Mouse (Mus musculus) MEL (cell line): ENCODE results near the gene Fbxw2.

Source experiments
- CHD1 ChIP-seq: IDR thresholded peaks from 2 replicates; pipeline ENCODE4 v1.6.1; 2012; ENCODE audit warnings: low read depth, mild to moderate bottlenecking, inconsistent platforms, low read length, improper control_type of control experiment
- CHD2 ChIP-seq: IDR thresholded peaks from 2 replicates; pipeline ENCODE4 v1.6.1; 2011; ENCODE audit warnings: low read length, improper control_type of control experiment
- E2F4 ChIP-seq: IDR thresholded peaks from 2 replicates; pipeline ENCODE4 v1.6.1; 2011; ENCODE audit warnings: low read depth, low read length, improper control_type of control experiment, borderline replicate concordance
- GATA1 ChIP-seq: IDR thresholded peaks from 2 replicates; pipeline ENCODE4 v1.6.1; 2011; ENCODE audit warnings: low read depth, low read length, improper control_type of control experiment
- MYC ChIP-seq: IDR thresholded peaks from 2 replicates; pipeline ENCODE4 v1.6.1; 2011; ENCODE audit warnings: low read depth, mild to moderate bottlenecking, low read length, improper control_type of control experiment, moderate library complexity
- POLR2A ChIP-seq, 2 experiments: IDR thresholded peaks; 2 replicates each; pipeline ENCODE4 v1.6.1; 2011 to 2012; ENCODE audit warnings: low read length in 2 of 2, mild to moderate bottlenecking in 2 of 2, control low read depth in 1 of 2, improper control_type of control experiment in 1 of 2, low read depth in 1 of 2, moderate library complexity in 1 of 2; ENCODE audit not compliant: control insufficient read depth in 1 of 2, insufficient read depth in 1 of 2, poor library complexity in 1 of 2
- TAL1 ChIP-seq: IDR thresholded peaks from 2 replicates; pipeline ENCODE4 v1.6.1; 2012; ENCODE audit warnings: mild to moderate bottlenecking, inconsistent platforms, low read length, moderate library complexity, mixed read lengths
- USF1 ChIP-seq: IDR thresholded peaks from 2 replicates; pipeline ENCODE4 v1.6.1; 2014; ENCODE audit warnings: low read depth, mild to moderate bottlenecking, inconsistent platforms, low read length, improper control_type of control experiment, moderate library complexity

DNA sequence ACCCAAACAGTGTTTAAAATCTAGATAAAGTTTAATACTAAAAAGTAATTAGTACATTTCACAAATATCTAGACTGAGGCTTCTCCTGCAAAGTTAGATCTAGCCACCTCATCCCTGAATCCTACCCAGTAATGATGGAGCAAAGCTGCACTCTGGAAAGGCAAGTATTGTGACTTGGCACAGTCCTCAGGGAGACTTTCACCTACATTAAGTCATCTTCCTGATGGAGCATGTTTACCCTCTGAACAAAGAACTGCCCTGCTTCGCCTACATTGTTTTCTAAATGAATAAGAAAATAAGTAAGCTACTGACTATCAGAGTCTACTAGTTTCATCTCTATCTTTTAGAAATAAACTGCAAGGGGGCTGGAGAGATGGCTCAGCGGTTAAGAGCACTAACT lies 7.6 kb downstream of the Fbxw2 start:
- TF ChIP-seq MYC = no peak
- no peak for TF ChIP-seq E2F4
- TF ChIP-seq TAL1 = no peak
- TF ChIP-seq CHD1 = no peak
- TF ChIP-seq USF1 = no peak
- no peak for TF ChIP-seq POLR2A (IDR thresholded peaks at IDR 0.05; ENCODE audit: control insufficient read depth in 1 of 2, insufficient read depth in 1 of 2, low read depth in 1 of 2, low read length in 2 of 2, poor library complexity in 1 of 2)
- TF ChIP-seq CHD2 = no peak
- TF ChIP-seq GATA1 = no peak
